Mouse (Mus musculus): ENCODE measurements around the gene Map4k2. TPM values are rescaled to one million over a fixed set of nuclear protein-coding genes. Genes with fewer than 3 reads are reported as not detected.

Map4k2 gene
- polyA plus RNA-seq, 1 experiment from 2014 or later, result 17.1 TPM

- Histone ChIP-seq H3K4me2 (replicated peaks) (peak overlapping the region; percentile 97), H3K4me1 (replicated peaks) (peaks cover 48% of the 10 kb centered on the region), H3K4me3 (replicated peaks) (peak overlapping the region; percentile 60), H3K9me3 (no peaks in the 10 kb centered on the region), H3K27ac (no peak overlapping the region), H3K9ac (replicated peaks) (peak overlapping the region; percentile 77), H3K27me3 (peaks cover 40% of the 10 kb centered on the region), H3K36me3 (no peaks in the 10 kb centered on the region)
- ATAC-seq, result no peak; the same call in 1 of the 2 replicates
- WGBS, result 3% methylated on average over 29 of the region's 29 CpGs
Observed at GRCm38 (mm10) chr19:6400096-6401086, 59.5 kb downstream of the Map4k2 start.

- H3K36me3 ChIP-seq, result no peaks in the 10 kb centered on the region
- H3K9me3 ChIP-seq, result no peaks in the 10 kb centered on the region
- peak overlapping the region; percentile 60 for H3K4me3 ChIP-seq (replicated peaks)
- H3K27me3 ChIP-seq, result peaks cover 40% of the 10 kb centered on the region
- 0 out of 2 replicates have a peak, but pooled peaks have one; percentile 9 for ATAC-seq
- H3K27ac ChIP-seq, result no peak overlapping the region
- peak overlapping the region; percentile 97 for H3K4me2 ChIP-seq (replicated peaks)
- H3K9ac ChIP-seq (replicated peaks), result 0 out of 2 replicates have a peak overlapping the region, but pooled peaks have one; percentile 20
- H3K4me1 ChIP-seq (replicated peaks), result peaks cover 48% of the 10 kb centered on the region
- WGBS, result under 1% methylated on average over 32 of the region's 32 CpGs
Observed at GRCm38 (mm10) chr19:6401131-6401815, 60.3 kb downstream of the Map4k2 start.

GRCm38 (mm10) chr19:6401951-6402350 lies 61.0 kb downstream of the Map4k2 start:
- Histone ChIP-seq H3K9me3 (no peaks in the 10 kb centered on the region), H3K4me3 (replicated peaks) (peak overlapping the region; percentile 60), H3K36me3 (no peaks in the 10 kb centered on the region), H3K27me3 (peaks cover 40% of the 10 kb centered on the region), H3K9ac (replicated peaks) (0 out of 2 replicates have a peak overlapping the region, but pooled peaks have one; percentile 20), H3K4me2 (replicated peaks) (peak overlapping the region; percentile 97), H3K27ac (no peak overlapping the region), H3K4me1 (replicated peaks) (peaks cover 48% of the 10 kb centered on the region)
- 15% methylated on average over 9 of the region's 9 CpGs for WGBS
- no peak for ATAC-seq

GRCm38 (mm10) chr19:6403869-6404268 lies 62.9 kb downstream of the Map4k2 start:
- Histone ChIP-seq H3K27ac (no peak overlapping the region), H3K9me3 (no peaks in the 10 kb centered on the region), H3K4me1 (replicated peaks) (peaks cover 40% of the 10 kb centered on the region), H3K4me3 (replicated peaks) (no peak overlapping the region), H3K4me2 (replicated peaks) (no peak overlapping the region), H3K36me3 (no peaks in the 10 kb centered on the region), H3K27me3 (peaks cover 38% of the 10 kb centered on the region), H3K9ac (replicated peaks) (no peak overlapping the region)
- WGBS, result 78% methylated on average over 10 of the region's 10 CpGs
- no peak for ATAC-seq

Small RNA genes within 50 kb of the gene (microRNA-seq; reads per million reads assigned to microRNA genes)
- gene Mir6989, result not detected

Other genes starting within 250 kb of the Map4k2 start
- not detected in 2 replicates for gene AC131692.1, start 246.7 kb upstream of the Map4k2 start, polyA plus RNA-seq (2015; fragmentation: Nextera tagmentation; extraction: Ambion mirVana)
- gene Naaladl1, start 235.4 kb upstream of the Map4k2 start, polyA plus RNA-seq (2015; fragmentation: Nextera tagmentation; extraction: Ambion mirVana), result 0.52 and 0.58 TPM in 2 replicates
- gene Sac3d1, start 222.5 kb upstream of the Map4k2 start, polyA plus RNA-seq (2015; fragmentation: Nextera tagmentation; extraction: Ambion mirVana), result 35.1 and 41.8 TPM in 2 replicates
- gene Snx15, start 212.8 kb upstream of the Map4k2 start, polyA plus RNA-seq (2015; fragmentation: Nextera tagmentation; extraction: Ambion mirVana), result 42.3 and 44.4 TPM in 2 replicates
- gene Batf2, start 200.2 kb upstream of the Map4k2 start, polyA plus RNA-seq (2015; fragmentation: Nextera tagmentation; extraction: Ambion mirVana), result 0.27 TPM in 1 of 2 replicates, not detected in the other
- 115 and 118 TPM in 2 replicates for gene Arl2, start 199.6 kb upstream of the Map4k2 start, polyA plus RNA-seq (2015; fragmentation: Nextera tagmentation; extraction: Ambion mirVana)
- not detected in 2 replicates for gene Majin, start 156.7 kb upstream of the Map4k2 start, polyA plus RNA-seq (2015; fragmentation: Nextera tagmentation; extraction: Ambion mirVana)
- gene Gpha2, start 114.8 kb upstream of the Map4k2 start, polyA plus RNA-seq (2015; fragmentation: Nextera tagmentation; extraction: Ambion mirVana), result not detected in 2 replicates
- gene Ppp2r5b, start 105.3 kb upstream of the Map4k2 start, polyA plus RNA-seq (2015; fragmentation: Nextera tagmentation; extraction: Ambion mirVana), result 78.4 and 84.8 TPM in 2 replicates
- gene Atg2a, start 99.5 kb upstream of the Map4k2 start, polyA plus RNA-seq (2015; fragmentation: Nextera tagmentation; extraction: Ambion mirVana), result 11.4 and 12.4 TPM in 2 replicates
- gene Ehd1, start 64.4 kb upstream of the Map4k2 start, polyA plus RNA-seq (2015; fragmentation: Nextera tagmentation; extraction: Ambion mirVana), result 89.7 and 93.8 TPM in 2 replicates
- gene Cdc42bpg, start 34.7 kb upstream of the Map4k2 start, polyA plus RNA-seq (2015; fragmentation: Nextera tagmentation; extraction: Ambion mirVana), result 0.39 and 0.46 TPM in 2 replicates
- gene Men1, start 6.2 kb upstream of the Map4k2 start, polyA plus RNA-seq (2015; fragmentation: Nextera tagmentation; extraction: Ambion mirVana), result 74.4 and 81.1 TPM in 2 replicates
- gene Sf1, start 22.6 kb downstream of the Map4k2 start, polyA plus RNA-seq (2015; fragmentation: Nextera tagmentation; extraction: Ambion mirVana), result 120 and 128 TPM in 2 replicates
- 1.9 and 2.2 TPM in 2 replicates for gene Pygm, start 43.3 kb downstream of the Map4k2 start, polyA plus RNA-seq (2015; fragmentation: Nextera tagmentation; extraction: Ambion mirVana)
- 28.5 and 29.6 TPM in 2 replicates for gene Rasgrp2, start 58.2 kb downstream of the Map4k2 start, polyA plus RNA-seq (2015; fragmentation: Nextera tagmentation; extraction: Ambion mirVana)
- 20.7 and 24.3 TPM in 2 replicates for gene Nrxn2, start 77.6 kb downstream of the Map4k2 start, polyA plus RNA-seq (2015; fragmentation: Nextera tagmentation; extraction: Ambion mirVana)
- 0.19 TPM in 1 of 2 replicates, not detected in the other for gene Slc22a12, start 201.9 kb downstream of the Map4k2 start, polyA plus RNA-seq (2015; fragmentation: Nextera tagmentation; extraction: Ambion mirVana)